Mouse (Mus musculus): Measurements from ENCODE around the gene Satb2.

The Satb2 gene

DNA sequence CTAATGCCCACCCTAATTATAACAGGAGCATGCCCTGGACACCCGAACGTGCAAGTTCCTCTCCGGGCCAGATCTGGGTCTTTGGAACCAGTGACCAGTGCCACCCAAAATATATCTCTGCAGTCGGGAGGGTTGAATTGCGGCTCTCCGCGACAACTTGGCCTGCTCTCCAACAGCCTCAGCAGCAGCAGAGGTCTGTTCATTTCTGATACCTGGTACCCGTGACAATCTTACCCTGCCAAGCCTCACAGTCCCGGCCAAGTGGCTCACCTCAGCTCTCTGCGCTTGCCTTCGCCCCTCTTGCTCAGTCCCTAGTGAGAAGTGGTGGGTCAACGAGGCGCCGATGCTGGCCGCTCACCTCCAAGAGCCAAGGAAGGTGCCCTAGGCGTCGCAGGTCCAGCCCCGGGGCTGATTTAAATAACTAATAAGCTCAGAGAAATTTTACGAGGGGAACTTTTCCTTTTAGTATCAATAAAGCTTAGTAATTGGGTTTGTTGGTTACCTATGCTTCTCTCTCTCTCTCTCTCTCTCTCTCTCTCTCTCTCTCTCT lies at the start of gene Satb2:
Gene Satb2, minus strand, starts transcription at position 500 of the 550 bp plus-strand sequence.
- no peak for ATAC-seq (ENCODE audit: insufficient number of reproducible peaks, low FRiP score, low TSS enrichment)

DNA sequence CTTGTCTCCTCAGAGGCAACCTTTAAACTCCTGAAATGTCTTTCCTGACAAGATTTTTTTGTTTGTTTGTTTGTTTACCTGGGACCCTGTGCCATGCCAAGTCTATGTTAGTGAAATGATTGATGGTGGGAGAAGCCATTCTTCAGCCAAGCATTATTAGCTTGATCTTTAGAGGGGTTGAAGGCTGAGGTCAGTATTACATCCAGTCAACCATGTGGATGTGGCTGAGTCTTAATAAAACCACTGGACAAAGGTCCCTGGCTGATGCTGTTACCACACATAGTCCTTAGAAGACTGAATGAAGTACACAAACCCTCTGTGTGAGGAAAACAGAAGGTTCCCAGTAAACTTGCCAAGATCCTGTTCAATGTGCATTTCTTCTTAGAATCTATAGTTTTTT lies 40.5 kb upstream of the Satb2 start:
- ATAC-seq (ENCODE audit: insufficient number of reproducible peaks, low FRiP score, low TSS enrichment), result no peak

GRCm38 (mm10) chr1:57013856-57014255 lies 35.4 kb upstream of the Satb2 start:
- no peak for ATAC-seq (ENCODE audit: insufficient number of reproducible peaks, low FRiP score, low TSS enrichment)

DNA sequence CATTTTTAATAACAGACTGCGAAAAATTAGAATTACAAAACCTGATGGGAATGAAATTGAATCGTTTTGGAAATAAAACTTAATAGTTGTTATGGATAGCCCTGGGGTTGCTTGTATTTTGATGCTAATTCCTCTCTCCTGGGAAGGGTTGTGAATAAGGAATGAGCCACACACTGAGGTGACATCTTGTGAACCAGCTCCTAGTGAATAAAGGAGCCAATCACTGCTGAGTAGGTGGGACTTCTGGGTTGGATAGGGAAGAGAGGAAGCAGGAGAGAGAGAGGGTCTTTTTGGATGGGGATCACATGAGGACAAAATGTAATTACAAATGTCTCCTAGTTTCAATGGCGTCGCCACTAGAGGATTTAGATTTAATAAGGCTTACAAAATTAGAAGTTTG lies 30.7 kb upstream of the Satb2 start:
- ATAC-seq (ENCODE audit: insufficient number of reproducible peaks, low FRiP score, low TSS enrichment), result no peak

GRCm38 (mm10) chr1:56995041-56995440 lies 16.6 kb upstream of the Satb2 start:
- ATAC-seq (ENCODE audit: insufficient number of reproducible peaks, low FRiP score, low TSS enrichment), result no peak

DNA sequence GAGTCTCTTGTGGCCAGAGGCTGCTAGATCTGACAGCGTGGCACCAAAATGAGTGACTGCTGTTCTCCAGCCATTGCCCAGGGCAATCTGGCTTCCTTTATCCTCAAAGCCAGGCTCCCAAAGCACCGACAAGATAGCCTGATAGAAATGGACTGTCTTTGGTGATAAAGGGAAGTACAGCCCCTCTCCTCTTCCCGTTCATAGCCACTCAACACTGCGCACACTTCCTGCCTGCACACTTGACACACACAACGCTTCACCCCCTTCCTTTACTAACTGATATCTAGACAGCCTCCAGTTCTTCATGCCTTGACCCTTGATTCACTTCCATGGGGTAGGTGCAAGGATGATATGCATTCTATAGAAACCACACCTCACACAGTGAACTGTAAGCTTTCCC lies 13.9 kb upstream of the Satb2 start:
- ATAC-seq (ENCODE audit: insufficient number of reproducible peaks, low FRiP score, low TSS enrichment), result no peak

GRCm38 (mm10) chr1:56991613-56992012 lies 13.2 kb upstream of the Satb2 start:
- ATAC-seq (ENCODE audit: insufficient number of reproducible peaks, low FRiP score, low TSS enrichment), result no peak

DNA sequence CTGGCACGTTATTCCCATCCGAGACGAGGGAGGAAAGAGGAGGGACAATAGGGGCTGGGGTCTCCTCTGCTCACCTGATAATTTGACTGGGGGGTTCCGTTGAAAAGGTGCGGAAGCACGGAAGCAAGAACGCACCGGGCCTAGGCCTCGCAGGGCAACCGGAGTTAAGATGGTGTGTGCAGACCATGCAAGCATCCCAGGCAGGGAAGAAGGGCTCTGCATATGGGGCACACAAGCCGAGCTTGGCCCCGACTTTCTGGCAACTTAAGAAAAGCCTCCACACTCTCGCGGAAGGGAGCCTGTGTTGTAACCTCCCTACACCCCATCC lies 6.0 kb upstream of the Satb2 start:
- ATAC-seq (ENCODE audit: insufficient number of reproducible peaks, low FRiP score, low TSS enrichment), result no peak

- no peak for ATAC-seq (ENCODE audit: insufficient number of reproducible peaks, low FRiP score, low TSS enrichment)
Measured at GRCm38 (mm10) chr1:56983771-56984482, 5.5 kb upstream of the Satb2 start.

DNA sequence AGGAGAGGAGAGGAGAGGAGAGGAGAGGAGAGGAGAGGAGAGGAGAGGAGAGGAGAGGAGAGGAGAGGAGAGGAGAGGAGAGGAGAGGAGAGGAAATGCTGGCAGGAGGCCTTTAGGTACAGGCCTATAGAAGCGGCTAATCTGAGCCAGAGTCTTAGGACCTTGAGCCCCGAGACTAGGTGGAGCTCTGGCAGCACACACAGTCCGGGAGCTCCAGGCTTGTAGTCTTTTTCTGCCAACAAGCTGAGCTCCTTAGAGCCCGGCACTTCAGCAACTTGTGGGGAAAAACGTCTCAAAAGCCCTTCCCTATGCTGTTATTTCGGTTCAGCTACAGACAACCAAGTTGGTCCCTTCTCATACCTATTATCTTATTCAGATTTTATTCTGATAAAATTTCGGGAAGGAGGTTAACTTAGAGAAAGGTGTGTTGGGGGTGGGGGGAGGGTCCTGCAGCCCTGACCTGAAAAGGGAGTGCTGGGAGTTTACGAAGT lies 4.7 kb upstream of the Satb2 start:
- no peak for ATAC-seq (ENCODE audit: insufficient number of reproducible peaks, low FRiP score, low TSS enrichment)

GRCm38 (mm10) chr1:56982631-56983030 lies 4.2 kb upstream of the Satb2 start:
- no peak for ATAC-seq (ENCODE audit: insufficient number of reproducible peaks, low FRiP score, low TSS enrichment)

DNA sequence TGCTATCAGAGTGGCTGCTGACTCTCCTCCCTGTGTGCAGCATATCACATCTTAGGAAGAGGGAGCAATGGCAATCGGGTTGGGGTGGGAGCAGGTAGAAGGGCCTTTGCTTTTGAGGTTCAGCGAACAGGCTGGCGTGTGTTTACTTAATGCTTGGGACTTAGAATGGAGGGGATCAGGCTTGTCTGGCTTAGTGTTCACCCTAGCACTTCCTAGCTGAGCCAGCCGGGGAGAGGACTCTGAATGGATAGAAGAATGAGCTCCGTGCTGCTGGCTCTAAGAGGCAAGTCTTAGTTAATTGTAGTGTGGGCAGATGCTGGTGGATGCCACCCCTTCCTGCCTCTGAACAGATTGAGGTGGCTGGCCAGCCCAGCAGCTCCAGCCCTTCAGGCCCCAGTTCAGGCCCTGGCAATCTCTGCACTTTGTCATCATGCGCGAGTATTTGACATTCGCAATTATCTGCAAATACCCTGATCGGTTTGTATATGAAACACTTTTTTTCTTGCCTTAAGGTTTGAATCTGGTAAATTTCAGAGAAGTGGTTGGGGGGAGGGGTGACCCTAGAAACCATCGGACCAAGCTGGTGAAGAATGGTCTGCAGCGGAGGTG lies 3.6 kb upstream of the Satb2 start:
- no peak for ATAC-seq (ENCODE audit: insufficient number of reproducible peaks, low FRiP score, low TSS enrichment)

DNA sequence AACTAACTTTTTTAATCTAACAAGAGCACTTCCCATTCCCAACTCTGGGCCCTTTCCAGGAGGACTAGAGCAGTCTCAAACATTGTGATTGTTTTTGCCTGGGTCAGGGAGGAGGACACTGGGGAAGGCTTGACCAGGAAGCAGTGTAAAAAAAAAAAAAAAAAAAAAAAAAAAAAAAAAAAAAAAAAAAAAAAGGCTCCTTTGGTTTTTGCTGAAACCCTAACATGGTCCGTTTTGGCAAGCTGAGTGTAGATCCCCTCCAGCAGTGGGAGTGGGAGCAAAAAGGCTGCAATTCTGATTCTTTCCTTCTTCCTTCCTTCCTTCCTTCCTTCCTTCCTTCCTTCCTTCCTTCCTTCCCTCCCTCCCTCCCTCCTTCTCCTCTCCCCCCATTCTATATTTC lies 3.1 kb upstream of the Satb2 start:
- no peak for ATAC-seq (ENCODE audit: insufficient number of reproducible peaks, low FRiP score, low TSS enrichment)

DNA sequence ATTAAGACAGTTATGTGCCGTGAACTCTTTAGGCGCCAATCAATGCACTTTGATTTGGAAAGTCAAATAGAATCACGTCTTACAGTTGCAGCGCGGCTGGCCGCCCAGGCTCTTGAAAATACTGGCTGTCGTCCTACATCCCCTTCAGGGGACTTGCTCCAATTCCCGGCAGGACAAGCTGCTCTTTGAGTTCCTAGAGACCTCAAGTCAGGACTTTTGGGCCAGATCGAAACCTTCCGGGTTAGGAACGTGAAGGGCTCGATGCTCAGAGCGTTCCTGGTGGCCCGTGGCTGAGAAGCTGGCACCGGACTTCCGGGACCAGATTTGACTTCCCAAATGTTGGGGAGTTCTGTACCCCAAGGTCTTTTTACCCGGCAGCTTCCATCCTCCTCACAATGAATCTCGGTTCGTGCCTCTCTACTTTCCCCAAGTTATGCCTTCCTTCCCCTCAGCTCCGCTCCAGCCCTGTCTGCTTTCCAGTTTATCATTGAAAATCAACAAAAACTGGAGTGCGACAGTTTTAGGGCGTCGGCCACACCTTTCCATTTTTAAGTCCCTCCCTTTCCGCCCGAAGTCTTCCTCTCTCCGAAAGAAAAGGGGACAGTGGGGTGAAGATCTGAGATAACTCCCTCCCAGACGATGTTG lies 2.3 kb upstream of the Satb2 start:
- no peak for ATAC-seq (ENCODE audit: insufficient number of reproducible peaks, low FRiP score, low TSS enrichment)

DNA sequence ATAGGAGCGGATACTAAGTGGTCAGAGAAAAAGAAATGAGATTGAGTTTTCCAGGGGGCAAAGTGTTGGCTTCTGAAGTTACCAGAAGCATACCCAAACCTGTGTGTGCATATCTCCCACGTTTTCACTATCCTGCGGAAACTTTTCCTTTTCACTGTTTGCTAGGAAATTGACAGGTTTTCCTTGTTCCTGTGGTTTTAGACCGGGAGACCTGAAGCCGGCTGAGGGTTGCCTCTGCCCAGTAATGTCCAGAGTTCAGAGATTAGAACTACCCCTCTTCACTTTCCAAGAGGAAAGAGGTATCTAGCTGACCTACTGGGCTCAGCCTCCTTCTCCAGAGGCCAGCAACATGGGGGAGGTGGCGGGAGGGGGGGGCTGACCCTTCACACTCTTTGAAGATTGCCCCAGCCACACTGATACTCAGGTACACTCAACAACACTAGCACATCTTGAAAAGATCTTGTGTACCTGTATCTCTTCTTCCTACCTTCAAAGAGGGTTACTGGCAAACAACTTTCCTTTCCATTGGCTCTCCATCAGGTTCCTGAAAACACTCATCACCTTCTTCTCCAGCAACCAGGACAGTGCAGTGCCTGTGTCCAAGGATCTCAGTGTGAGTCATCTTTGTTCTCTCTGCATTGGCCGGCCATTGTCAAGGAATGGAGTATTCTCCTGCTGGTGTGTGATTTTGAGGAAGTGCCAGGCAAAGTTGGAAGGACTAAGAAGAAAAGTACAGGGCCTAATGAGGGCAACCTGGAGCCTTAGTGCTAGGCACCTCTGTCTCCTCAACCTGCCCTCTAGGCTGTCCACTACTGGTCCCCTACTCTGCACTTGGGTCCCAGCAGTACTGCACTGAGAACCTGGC lies 1.3 kb upstream of the Satb2 start:
- ATAC-seq (ENCODE audit: insufficient number of reproducible peaks, low FRiP score, low TSS enrichment), result no peak

DNA sequence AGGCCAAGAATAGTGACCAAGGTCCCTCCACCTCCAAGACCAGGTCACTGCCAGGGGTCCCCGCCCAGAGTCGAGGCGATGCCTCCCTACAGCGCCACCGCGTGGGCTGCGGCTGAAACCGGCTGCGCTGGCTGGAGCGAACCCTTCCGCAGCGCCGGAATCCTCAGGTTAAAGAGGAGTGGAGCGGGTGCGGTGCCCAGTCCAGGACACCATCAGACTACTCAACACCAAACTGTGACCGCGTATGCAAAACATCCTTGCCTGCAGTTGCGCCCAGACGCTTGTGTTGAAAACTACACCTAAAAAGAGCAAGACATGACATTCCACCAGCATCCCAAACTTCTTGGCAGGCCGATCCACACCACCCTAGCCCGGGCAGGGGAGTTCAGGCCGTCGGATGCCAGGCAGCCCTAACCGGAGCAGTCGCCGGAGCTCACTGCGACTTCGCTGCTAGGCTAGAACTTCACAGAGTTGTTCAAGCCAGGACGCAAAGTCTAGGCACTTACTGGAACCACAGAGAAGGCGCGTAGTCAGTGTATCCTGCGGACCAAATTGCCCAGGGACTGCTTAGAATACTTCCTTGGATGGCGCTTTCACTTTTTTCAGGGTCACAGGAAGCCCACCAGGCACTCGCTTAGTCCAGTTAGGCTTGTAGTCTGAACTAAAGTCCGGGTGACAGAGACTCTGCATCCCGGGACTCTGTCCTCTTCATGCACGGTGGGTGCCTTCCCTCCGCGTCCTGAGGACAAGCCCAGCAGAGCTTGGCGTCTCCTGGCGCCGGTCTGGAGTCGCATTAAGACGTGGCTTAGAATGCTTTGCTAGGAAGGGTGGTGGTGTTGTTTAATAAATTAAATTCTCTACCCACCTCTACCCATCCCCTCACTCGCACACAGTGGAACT lies 999 bp downstream of the Satb2 start:
- ATAC-seq (ENCODE audit: insufficient number of reproducible peaks, low FRiP score, low TSS enrichment), result 0 out of 2 replicates have a peak, but pooled peaks have one; percentile 17

DNA sequence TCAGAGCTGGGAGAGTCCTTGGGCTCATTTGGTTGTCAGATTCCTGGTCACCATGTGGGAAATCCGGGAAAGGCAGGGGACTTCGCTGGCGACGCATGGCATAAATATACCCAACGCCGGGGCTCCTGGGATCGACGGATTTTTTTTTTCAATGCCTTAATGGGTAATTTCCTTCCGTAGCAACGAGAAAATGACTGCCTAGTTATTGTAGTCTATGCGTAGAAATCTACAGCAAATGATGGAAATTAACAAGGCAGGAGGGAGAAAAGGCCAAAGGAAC lies 1.7 kb downstream of the Satb2 start:
- ATAC-seq (ENCODE audit: insufficient number of reproducible peaks, low FRiP score, low TSS enrichment), result no peak

GRCm38 (mm10) chr1:56976044-56976824 lies 2.2 kb downstream of the Satb2 start:
- no peak for ATAC-seq (ENCODE audit: insufficient number of reproducible peaks, low FRiP score, low TSS enrichment)

- no peak for ATAC-seq (ENCODE audit: insufficient number of reproducible peaks, low FRiP score, low TSS enrichment)
Measured at GRCm38 (mm10) chr1:56975546-56975945, 2.9 kb downstream of the Satb2 start.

Measured in cerebellum, adult (tissue).